Mouse (Mus musculus) bone marrow, adult 2 months (tissue): Measurements from ENCODE around the gene Pradc1. TPM values are rescaled to one million over a fixed set of nuclear protein-coding genes. Genes with fewer than 3 reads are reported as not detected.

ENCODE experiments used
- H3K27ac ChIP-seq: fragments of 200-500 bp; 2 replicates; pipeline ENCODE4 v1.5.1; 2012; ENCODE audit warnings: low read depth, mild to moderate bottlenecking, control low read depth, inconsistent platforms, low read length; ENCODE audit not compliant: control insufficient read depth, poor library complexity, insufficient read depth
- H3K4me1 ChIP-seq: fragments of 200-500 bp; 2 replicates; pipeline ENCODE4 v1.6.1; 2011; ENCODE audit warnings: low read length; ENCODE audit not compliant: control insufficient read depth, insufficient read depth
- H3K4me3 ChIP-seq: fragments of 200-500 bp; replicated peaks from 2 replicates; pipeline ENCODE3; 2011; ENCODE audit warnings: mild to moderate bottlenecking, low read depth, low read length, control low read depth; ENCODE audit not compliant: control insufficient read depth
- CTCF ChIP-seq: fragments of 200-500 bp; IDR thresholded peaks from 2 replicates; pipeline ENCODE4 v1.5.1; 2011; ENCODE audit warnings: low read length, control low read depth; ENCODE audit not compliant: control insufficient read depth, insufficient read depth
- POLR2A ChIP-seq: fragments of 200-500 bp; IDR thresholded peaks from 2 replicates; pipeline ENCODE4 v1.6.1; 2011; ENCODE audit warnings: low read depth, mild to moderate bottlenecking, control low read depth, low read length, borderline replicate concordance; ENCODE audit not compliant: control insufficient read depth
- WGBS: fragments of 180-500 bp; shearing (Covaris S2); methylation state at CpG from one replicate; pipeline ENCODE4 v1.1.7; 2018; 5-methylcytosine and 5-hydroxymethylcytosine counted together
- polyA plus RNA-seq: library from polyadenylated mRNA; stranded (reverse); fragments of >200 nt; gene quantifications from 2 replicates; pipeline ENCODE4 v1.2.4, GENCODE M21; 2011; ENCODE audit warnings: low replicate concordance; ENCODE audit not compliant: missing spikeins, insufficient read depth, insufficient read length

Gene Pradc1
- polyA plus RNA-seq, 1 experiment: 16.0 TPM

- H3K4me1 ChIP-seq: no peaks in the 10 kb centered on the region
- TF ChIP-seq CTCF (no peak), POLR2A (no peak)
- no peak overlapping the region for H3K27ac ChIP-seq
- H3K4me3 ChIP-seq: no peak overlapping the region
- 73% methylated on average over 2 of the region's 2 CpGs for WGBS
These were observed 34.0 kb upstream of the Pradc1 start for GRCm38 (mm10) chr6:85485738-85486137.

- TF ChIP-seq POLR2A: no peak
- TF ChIP-seq CTCF: no peak
- Histone ChIP-seq H3K27ac (no peak overlapping the region), H3K4me3 (no peak overlapping the region), H3K4me1 (no peaks in the 10 kb centered on the region)
- 7% methylated on average over 92 of the region's 92 CpGs for WGBS
These were observed 32.3 kb upstream of the Pradc1 start for GRCm38 (mm10) chr6:85483843-85484721.

GRCm38 (mm10) chr6:85480685-85481084, 28.9 kb upstream of the Pradc1 start:
- WGBS: 67% methylated on average over 16 of the region's 16 CpGs
- H3K4me1 ChIP-seq: no peaks in the 10 kb centered on the region; the same call in 1 of the 2 replicates

GRCm38 (mm10) chr6:85479979-85480378, 28.2 kb upstream of the Pradc1 start:
- no peak for TF ChIP-seq POLR2A
- TF ChIP-seq CTCF: no peak
- WGBS: 76% methylated on average over 5 of the region's 5 CpGs
- Histone ChIP-seq H3K27ac (no peak overlapping the region), H3K4me1 (no peaks in the 10 kb centered on the region; the same call in 1 of the 2 replicates), H3K4me3 (no peak overlapping the region)

More at GRCm38 (mm10) chr6:85480685-85481084, 28.9 kb upstream of the Pradc1 start:
- Histone ChIP-seq H3K4me3 (no peak overlapping the region), H3K27ac (no peak overlapping the region)
- TF ChIP-seq CTCF: no peak
- TF ChIP-seq POLR2A: no peak

- no peaks in the 10 kb centered on the region; the same call in 1 of the 2 replicates for H3K4me1 ChIP-seq
- no peak for TF ChIP-seq CTCF
- TF ChIP-seq POLR2A: no peak
- 48% methylated on average over 14 of the region's 14 CpGs for WGBS
- H3K4me3 ChIP-seq: no peak overlapping the region
- no peak overlapping the region for H3K27ac ChIP-seq
These were observed 26.6 kb upstream of the Pradc1 start for GRCm38 (mm10) chr6:85478416-85478815.

GRCm38 (mm10) chr6:85477366-85477917, 25.7 kb upstream of the Pradc1 start:
- 39% methylated on average over 10 of the region's 10 CpGs for WGBS
- no peaks in the 10 kb centered on the region; the same call in 1 of the 2 replicates for H3K4me1 ChIP-seq
- TF ChIP-seq POLR2A (no peak), CTCF (peak; percentile 63)
- no peak overlapping the region for H3K27ac ChIP-seq
- H3K4me3 ChIP-seq: no peak overlapping the region

- Histone ChIP-seq H3K4me3 (no peak overlapping the region), H3K27ac (no peak overlapping the region), H3K4me1 (no peaks in the 10 kb centered on the region; the same call in 1 of the 2 replicates)
- WGBS: 80% methylated on average over 3 of the region's 3 CpGs
- TF ChIP-seq POLR2A: no peak
- no peak for TF ChIP-seq CTCF
These were observed 23.8 kb upstream of the Pradc1 start for GRCm38 (mm10) chr6:85475581-85475980.

- TF ChIP-seq POLR2A (no peak), CTCF (no peak)
- Histone ChIP-seq H3K27ac (no peak overlapping the region), H3K4me1 (no peaks in the 10 kb centered on the region), H3K4me3 (no peak overlapping the region)
- 63% methylated on average over 5 of the region's 5 CpGs for WGBS
These were observed 20.8 kb upstream of the Pradc1 start for GRCm38 (mm10) chr6:85472542-85472941.
